Mouse (Mus musculus) stomach, embryonic 16.5 days (tissue): Measurements from ENCODE around the gene Tmem186. TPM values are rescaled to one million over a fixed set of nuclear protein-coding genes. Genes with fewer than 3 reads are reported as not detected.

Experiments
- ATAC-seq: fragments of 200-750 bp; cut with Nextera tagmentation; 2 replicates; pipeline ENCODE4 v1.8.0; 2017; ENCODE audit warnings: moderate number of reproducible peaks, moderate TSS enrichment; ENCODE audit not compliant: insufficient read depth, low FRiP score
- H3K27ac ChIP-seq: fragments of 300-500 bp; sonication (generic); 2 replicates; pipeline ENCODE4 v1.5.1; 2014; ENCODE audit warnings: low read length
- H3K27me3 ChIP-seq: fragments of 300-500 bp; sonication (generic); 2 replicates; pipeline ENCODE4 v1.6.1; 2014; ENCODE audit warnings: low read length, control low read depth, mixed read lengths; ENCODE audit not compliant: control insufficient read depth, insufficient read depth
- H3K36me3 ChIP-seq: fragments of 300-500 bp; sonication (generic); 2 replicates; pipeline ENCODE4 v1.6.1; 2014; ENCODE audit warnings: low read length; ENCODE audit not compliant: control insufficient read depth, insufficient read depth
- H3K4me1 ChIP-seq: fragments of 300-500 bp; sonication (generic); 2 replicates; pipeline ENCODE4 v1.6.1; 2014; ENCODE audit warnings: low read length, control low read depth, mixed read lengths; ENCODE audit not compliant: control insufficient read depth, insufficient read depth
- H3K4me2 ChIP-seq: fragments of 300-500 bp; sonication (generic); 2 replicates; pipeline ENCODE4 v1.6.1; 2014; ENCODE audit warnings: low read depth, low read length, mixed read lengths
- H3K4me3 ChIP-seq: fragments of 300-500 bp; sonication (generic); replicated peaks from 2 replicates; pipeline ENCODE4 v1.5.1; 2014; ENCODE audit warnings: mild to moderate bottlenecking, low read length
- H3K9ac ChIP-seq: fragments of 300-500 bp; sonication (generic); 2 replicates; pipeline ENCODE4 v1.6.1; 2014; ENCODE audit warnings: low read length
- H3K9me3 ChIP-seq: fragments of 300-500 bp; sonication (generic); replicated peaks from 2 replicates; pipeline ENCODE4 v1.6.1; 2016; ENCODE audit warnings: low read length, control low read depth; ENCODE audit not compliant: control insufficient read depth
- WGBS: fragments of 180-500 bp; shearing (Covaris S2); extraction: QIAGEN DNeasy Blood & Tissue Kit; methylation state at CpG from one replicate; pipeline ENCODE4 v1.1.7; 2014; 5-methylcytosine and 5-hydroxymethylcytosine counted together
- polyA plus RNA-seq: library from polyadenylated mRNA; unstranded; fragments of >200 nt; fragmentation: Nextera tagmentation; extraction: Ambion mirVana; gene quantifications from 2 replicates; pipeline ENCODE4 v1.2.1, GENCODE M21; 2015

The Tmem186 gene
- polyA plus RNA-seq, 1 experiment from 2014 or later, result 19.7 TPM

- H3K27me3 ChIP-seq, result no peaks in the 10 kb centered on the region
- H3K4me3 ChIP-seq, result no peak overlapping the region
- 78% methylated on average over 2 of the region's 2 CpGs for WGBS
- H3K4me2 ChIP-seq, result no peak overlapping the region
- H3K27ac ChIP-seq, result no peak overlapping the region
- no peak for ATAC-seq
- 0 out of 2 replicates have a peak, but pooled peaks cover 1% of the 10 kb centered on the region for H3K36me3 ChIP-seq
- peaks cover 21% of the 10 kb centered on the region for H3K4me1 ChIP-seq
- H3K9ac ChIP-seq, result no peak overlapping the region
- no peaks in the 10 kb centered on the region for H3K9me3 ChIP-seq
Observed at GRCm38 (mm10) chr16:8663022-8663421, 25.5 kb upstream of the Tmem186 start.

DNA sequence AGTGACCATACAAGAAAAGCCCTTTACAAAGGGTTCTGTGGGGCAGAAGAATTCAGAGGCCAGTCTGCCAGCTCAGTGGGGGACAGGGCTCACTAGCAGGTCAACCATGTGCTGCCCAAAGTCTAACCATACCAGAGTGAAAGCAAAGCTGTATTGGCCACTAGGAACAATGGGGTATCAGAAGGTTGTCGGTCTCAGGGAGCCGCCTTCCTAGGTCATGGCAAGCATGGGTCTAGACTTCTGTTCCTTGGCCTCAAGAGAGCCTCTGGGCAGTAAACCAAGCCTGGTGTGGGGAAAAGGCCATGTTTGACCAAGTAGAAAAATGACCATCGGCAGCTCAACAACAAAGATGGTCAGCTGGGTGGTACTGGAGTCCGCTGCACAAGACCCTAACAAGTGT lies 21.3 kb upstream of the Tmem186 start:
- no peaks in the 10 kb centered on the region for H3K9me3 ChIP-seq
- H3K4me3 ChIP-seq, result no peak overlapping the region
- H3K27ac ChIP-seq, result no peak overlapping the region
- H3K36me3 ChIP-seq, result peaks cover 12% of the 10 kb centered on the region
- WGBS, result 97% methylated on average over 4 of the region's 4 CpGs
- no peaks in the 10 kb centered on the region for H3K27me3 ChIP-seq
- H3K9ac ChIP-seq, result no peak overlapping the region
- ATAC-seq, result no peak
- no peak overlapping the region for H3K4me2 ChIP-seq
- H3K4me1 ChIP-seq, result no peaks in the 10 kb centered on the region

DNA sequence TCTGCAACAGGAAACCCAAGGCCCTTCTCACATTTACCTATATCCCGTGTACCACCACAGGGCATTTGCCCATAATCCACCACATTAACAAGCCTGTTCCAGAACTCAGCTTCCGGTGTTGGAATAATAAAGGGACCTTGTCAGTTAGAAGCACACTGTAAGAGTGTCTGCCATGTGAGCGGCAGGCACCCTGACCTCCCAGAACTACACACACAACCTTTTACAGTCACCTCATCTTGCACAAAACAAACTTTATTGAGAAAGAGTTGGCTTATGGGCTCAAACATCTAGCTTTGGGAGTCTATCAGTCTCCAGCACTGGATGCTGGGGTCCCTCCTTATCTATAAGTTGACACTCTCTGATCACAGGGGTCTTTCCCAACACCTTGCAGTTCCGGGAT lies 20.8 kb upstream of the Tmem186 start:
- Histone ChIP-seq H3K9ac (no peak overlapping the region), H3K27me3 (no peaks in the 10 kb centered on the region), H3K9me3 (no peaks in the 10 kb centered on the region), H3K36me3 (peaks cover 12% of the 10 kb centered on the region), H3K4me1 (no peaks in the 10 kb centered on the region), H3K4me3 (no peak overlapping the region), H3K4me2 (no peak overlapping the region), H3K27ac (no peak overlapping the region)
- ATAC-seq, result no peak
- 86% methylated on average over 4 of the region's 4 CpGs for WGBS

DNA sequence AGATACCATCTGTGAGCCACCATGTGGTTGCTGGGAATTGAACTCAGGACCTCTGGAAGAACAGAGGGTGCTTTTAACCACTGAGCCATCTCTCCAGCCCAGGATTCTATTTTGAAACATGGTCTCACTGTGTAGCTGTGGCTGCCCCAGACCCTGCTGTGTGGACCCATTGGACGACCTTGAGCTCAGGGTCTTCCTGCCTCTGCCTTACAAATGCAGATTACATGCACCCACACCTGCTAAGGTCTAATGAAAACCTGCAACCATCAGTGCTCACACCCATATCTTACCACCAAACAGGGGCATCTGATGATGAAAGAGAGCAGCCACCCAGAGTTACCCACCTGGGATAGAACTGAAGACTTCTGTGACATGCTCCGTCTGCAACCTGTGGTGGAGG lies 18.7 kb upstream of the Tmem186 start:
- H3K4me3 ChIP-seq, result no peak overlapping the region
- no peaks in the 10 kb centered on the region for H3K9me3 ChIP-seq
- no peak overlapping the region for H3K27ac ChIP-seq
- ATAC-seq, result no peak
- no peaks in the 10 kb centered on the region for H3K27me3 ChIP-seq
- H3K9ac ChIP-seq, result no peak overlapping the region
- no peak overlapping the region for H3K4me2 ChIP-seq
- peaks cover 18% of the 10 kb centered on the region for H3K36me3 ChIP-seq
- WGBS, result 84% methylated on average over 2 of the region's 2 CpGs
- no peaks in the 10 kb centered on the region for H3K4me1 ChIP-seq

GRCm38 (mm10) chr16:8655599-8655998 lies 18.1 kb upstream of the Tmem186 start:
- H3K27ac ChIP-seq, result no peak overlapping the region
- H3K36me3 ChIP-seq, result peaks cover 21% of the 10 kb centered on the region
- no peaks in the 10 kb centered on the region for H3K27me3 ChIP-seq
- H3K4me3 ChIP-seq, result no peak overlapping the region
- no peak for ATAC-seq
- H3K9me3 ChIP-seq, result no peaks in the 10 kb centered on the region
- H3K4me1 ChIP-seq, result no peaks in the 10 kb centered on the region
- no peak overlapping the region for H3K9ac ChIP-seq
- H3K4me2 ChIP-seq, result no peak overlapping the region
- WGBS, result 74% methylated on average over 9 of the region's 9 CpGs

GRCm38 (mm10) chr16:8655108-8655507 lies 17.6 kb upstream of the Tmem186 start:
- no peaks in the 10 kb centered on the region for H3K9me3 ChIP-seq
- no peak overlapping the region for H3K4me2 ChIP-seq
- H3K4me1 ChIP-seq, result no peaks in the 10 kb centered on the region
- peaks cover 21% of the 10 kb centered on the region for H3K36me3 ChIP-seq
- no peaks in the 10 kb centered on the region for H3K27me3 ChIP-seq
- no peak overlapping the region for H3K27ac ChIP-seq
- no peak for ATAC-seq
- no peak overlapping the region for H3K4me3 ChIP-seq
- WGBS, result 86% methylated on average over 6 of the region's 6 CpGs
- H3K9ac ChIP-seq, result no peak overlapping the region

DNA sequence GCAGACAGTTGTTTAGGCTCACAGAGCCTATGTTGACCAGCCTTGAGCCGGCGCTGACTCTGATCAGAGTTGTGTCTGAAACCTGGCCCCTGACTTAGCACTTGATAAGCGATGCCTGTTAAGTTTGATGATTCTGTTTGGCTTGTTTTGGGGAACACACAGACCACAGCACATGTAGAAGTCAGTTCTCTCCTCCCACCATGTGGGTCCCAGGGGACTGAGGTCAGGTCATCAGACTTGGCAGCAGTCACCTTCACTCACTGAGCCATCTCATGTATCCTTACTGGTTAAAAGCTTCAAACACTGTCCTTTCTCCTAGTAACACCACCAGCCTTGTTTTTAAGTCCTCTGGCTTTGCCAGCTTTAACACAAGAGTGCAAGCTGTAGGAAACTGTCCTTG lies 12.5 kb upstream of the Tmem186 start:
- no peak overlapping the region for H3K27ac ChIP-seq
- H3K9me3 ChIP-seq, result no peaks in the 10 kb centered on the region
- no peaks in the 10 kb centered on the region for H3K27me3 ChIP-seq
- H3K4me1 ChIP-seq, result no peaks in the 10 kb centered on the region
- H3K4me3 ChIP-seq, result no peak overlapping the region
- peaks cover 21% of the 10 kb centered on the region for H3K36me3 ChIP-seq
- WGBS, result 91% methylated on average over 3 of the region's 3 CpGs
- no peak overlapping the region for H3K9ac ChIP-seq
- no peak overlapping the region for H3K4me2 ChIP-seq
- ATAC-seq, result no peak

DNA sequence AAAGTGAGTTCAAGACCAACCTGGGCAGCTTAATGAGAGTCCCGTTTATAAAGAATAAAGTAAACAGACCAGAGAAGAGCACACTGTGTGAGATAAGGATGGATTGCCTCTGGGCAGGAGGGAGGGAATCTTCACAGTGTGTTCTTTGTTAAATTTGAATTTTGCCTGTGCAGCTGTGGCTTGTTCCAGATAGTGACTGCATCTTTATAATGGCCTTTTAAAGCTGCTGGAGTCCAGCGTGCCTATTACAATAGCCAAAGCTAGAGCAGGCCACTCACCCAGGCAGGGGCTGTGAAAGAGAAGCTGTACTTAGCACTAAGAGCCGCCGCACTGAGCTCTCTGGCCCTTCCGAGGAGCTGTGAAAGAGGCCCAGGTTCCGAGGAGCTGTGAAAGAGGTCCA lies 8.0 kb upstream of the Tmem186 start:
- H3K4me2 ChIP-seq, result no peak overlapping the region
- peaks cover 24% of the 10 kb centered on the region for H3K36me3 ChIP-seq
- H3K27me3 ChIP-seq, result no peaks in the 10 kb centered on the region
- no peak overlapping the region for H3K27ac ChIP-seq
- no peak for ATAC-seq
- H3K4me3 ChIP-seq, result no peak overlapping the region
- no peaks in the 10 kb centered on the region for H3K9me3 ChIP-seq
- WGBS, result 75% methylated on average over 6 of the region's 6 CpGs
- no peaks in the 10 kb centered on the region for H3K4me1 ChIP-seq
- no peak overlapping the region for H3K9ac ChIP-seq

DNA sequence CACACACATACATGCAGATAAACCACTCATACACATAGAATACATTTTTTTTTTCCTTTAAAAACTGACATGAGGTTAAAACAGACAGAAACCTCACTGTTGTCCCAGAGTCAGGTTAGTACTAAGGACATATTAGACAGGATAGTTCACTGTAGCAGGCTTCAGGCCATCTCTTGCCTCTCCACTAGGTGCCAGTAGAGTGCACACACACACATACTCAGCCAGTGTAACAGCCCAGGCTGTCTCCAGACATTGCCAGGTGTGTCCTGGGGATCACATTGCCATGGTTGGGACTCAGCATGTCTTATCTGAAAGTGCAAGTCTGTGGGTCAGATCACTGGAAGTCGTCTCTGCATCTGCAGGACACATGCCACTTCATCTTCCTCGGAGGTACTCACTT lies 6.3 kb upstream of the Tmem186 start:
- 66% methylated on average over 2 of the region's 2 CpGs for WGBS

More for the DNA sequence above, 6.3 kb upstream of the Tmem186 start:
- Histone ChIP-seq H3K9me3 (no peaks in the 10 kb centered on the region), H3K9ac (no peak overlapping the region), H3K4me1 (peaks cover under 1% of the 10 kb centered on the region), H3K36me3 (peaks cover 20% of the 10 kb centered on the region), H3K4me3 (no peak overlapping the region), H3K27me3 (no peaks in the 10 kb centered on the region), H3K27ac (no peak overlapping the region), H3K4me2 (no peak overlapping the region)
- peak; percentile 76; the same call in 1 of the 2 replicates for ATAC-seq
